Mouse (Mus musculus) limb, embryonic 10.5 days (tissue): ENCODE results near the gene Gm10644. TPM values are rescaled to one million over a fixed set of nuclear protein-coding genes. Genes with fewer than 3 reads are reported as not detected.
A peak's percentile ranks its signal among the peaks of the same experiment; 100 is the strongest.

Experiments
- DNase-seq: peaks from one replicate; pipeline ENCODE4 v3.0.0-alpha.2; 2017; ENCODE audit warnings: low spot score
- H3K27ac ChIP-seq: fragments of 300-500 bp; sonication (generic); 2 replicates; pipeline ENCODE4 v1.5.1; 2016; ENCODE audit warnings: mild to moderate bottlenecking
- H3K27me3 ChIP-seq: fragments of 300-500 bp; sonication (generic); 2 replicates; pipeline ENCODE4 v1.6.1; 2016; ENCODE audit warnings: low read depth, mild to moderate bottlenecking; ENCODE audit not compliant: poor library complexity, severe bottlenecking
- H3K36me3 ChIP-seq: fragments of 300-500 bp; sonication (generic); 2 replicates; pipeline ENCODE4 v1.6.1; 2016; ENCODE audit warnings: mild to moderate bottlenecking, moderate library complexity
- H3K4me1 ChIP-seq: fragments of 300-500 bp; sonication (generic); 2 replicates; pipeline ENCODE4 v1.6.1; 2016
- H3K4me3 ChIP-seq: fragments of 300-500 bp; sonication (generic); 2 replicates; pipeline ENCODE4 v1.5.1; 2016; ENCODE audit warnings: mild to moderate bottlenecking, moderate library complexity
- H3K9me3 ChIP-seq: fragments of 300-500 bp; sonication (generic); replicated peaks from 2 replicates; pipeline ENCODE4 v1.6.1; 2016; ENCODE audit warnings: mild to moderate bottlenecking
- WGBS: fragments of 180-500 bp; shearing (Covaris S2); methylation state at CpG from one replicate; pipeline ENCODE4 v1.1.7; 2016; 5-methylcytosine and 5-hydroxymethylcytosine counted together
- microRNA-seq: library from miRNA; unstranded; fragments of <30 nt; microRNA quantifications from one replicate; pipeline ENCODE4, GENCODE M21; 2017
- polyA plus RNA-seq: library from polyadenylated mRNA; unstranded; fragments of >200 nt; fragmentation: Nextera tagmentation; extraction: Ambion mirVana; gene quantifications from 2 replicates; pipeline ENCODE4 v1.2.1, GENCODE M21; 2016

Gm10644 gene
- polyA plus RNA-seq, 1 experiment from 2014 or later, result 0.58 TPM

DNA sequence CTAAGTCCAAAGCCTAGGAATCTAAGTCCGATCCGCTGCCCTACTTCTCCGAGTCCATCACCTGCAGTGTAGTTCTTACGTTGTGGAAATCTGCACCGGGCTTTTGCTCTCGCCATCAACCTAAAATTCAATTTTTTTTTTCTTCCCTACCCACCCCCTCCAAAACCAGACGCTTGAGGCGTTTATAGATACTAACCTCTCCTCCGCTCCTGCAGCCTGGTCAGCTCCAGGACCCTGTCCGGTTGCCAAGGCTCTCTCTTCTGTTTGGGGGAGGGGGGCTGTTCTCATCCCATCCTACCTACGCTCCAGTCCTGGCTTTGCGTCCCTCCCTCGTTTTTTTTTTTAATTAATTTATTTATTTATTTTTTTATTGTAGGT, 56.0 kb downstream of the Gm10644 start:
- Histone ChIP-seq H3K4me3 (peak overlapping the region; percentile 95), H3K36me3 (no peaks in the 10 kb centered on the region), H3K4me1 (peaks cover 65% of the 10 kb centered on the region), H3K27me3 (peaks cover 29% of the 10 kb centered on the region), H3K27ac (peak overlapping the region; percentile 96), H3K9me3 (no peaks in the 10 kb centered on the region)
- DNase-seq, result peak; percentile 76
- under 1% methylated on average over 13 of the region's 13 CpGs for WGBS

DNA sequence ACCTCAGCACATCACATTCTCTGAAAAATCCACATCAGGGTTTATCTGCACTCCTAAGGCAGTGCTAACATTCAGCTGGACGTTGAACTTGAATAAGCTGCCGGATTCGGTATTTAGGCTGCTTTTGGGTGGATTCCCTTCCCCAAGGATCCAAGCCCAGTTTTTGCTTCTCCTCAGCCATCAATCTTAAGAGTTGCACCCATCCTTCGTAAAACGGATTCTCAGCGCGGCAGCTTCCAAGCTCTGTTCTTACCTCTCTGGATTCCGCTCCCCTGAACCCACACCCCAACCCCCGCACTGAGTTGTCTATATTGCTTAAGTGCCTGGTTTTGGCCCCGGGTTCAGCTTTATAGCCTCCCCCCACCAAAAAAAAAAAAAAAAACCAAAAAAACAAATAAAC, 56.5 kb downstream of the Gm10644 start:
- peak overlapping the region; percentile 96 for H3K27ac ChIP-seq
- no peaks in the 10 kb centered on the region for H3K36me3 ChIP-seq
- peak overlapping the region; percentile 95 for H3K4me3 ChIP-seq
- peaks cover 59% of the 10 kb centered on the region for H3K4me1 ChIP-seq
- no peak for DNase-seq
- no peaks in the 10 kb centered on the region for H3K9me3 ChIP-seq
- WGBS, result 3% methylated on average over 10 of the region's 10 CpGs
- H3K27me3 ChIP-seq, result peaks cover 35% of the 10 kb centered on the region

DNA sequence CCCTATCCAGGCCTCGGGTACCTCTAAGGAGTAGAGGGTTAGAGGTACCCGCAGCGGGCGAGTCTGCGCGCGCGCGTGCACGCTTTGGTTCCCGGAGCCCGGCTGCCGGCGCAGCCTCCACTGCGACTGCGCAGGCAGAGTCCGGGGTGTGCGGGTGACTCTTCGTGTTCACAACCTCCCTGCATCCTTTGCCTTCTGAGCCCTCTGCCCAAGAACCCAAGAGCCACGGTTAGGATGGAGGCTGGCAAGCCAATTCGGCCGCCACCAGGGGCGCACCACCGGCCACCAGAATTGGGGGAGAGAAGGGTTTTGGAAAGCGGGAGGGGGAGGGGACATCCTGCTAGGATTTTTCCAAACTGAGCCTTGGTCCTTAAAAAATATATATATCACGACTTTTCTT, 57.8 kb downstream of the Gm10644 start:
- Histone ChIP-seq H3K36me3 (no peaks in the 10 kb centered on the region), H3K27me3 (peaks cover 45% of the 10 kb centered on the region), H3K27ac (peak overlapping the region; percentile 72), H3K4me1 (peaks cover 47% of the 10 kb centered on the region), H3K4me3 (peak overlapping the region; percentile 46), H3K9me3 (no peaks in the 10 kb centered on the region)
- WGBS, result 2% methylated on average over 26 of the region's 26 CpGs
- peak; percentile 83 for DNase-seq

DNA sequence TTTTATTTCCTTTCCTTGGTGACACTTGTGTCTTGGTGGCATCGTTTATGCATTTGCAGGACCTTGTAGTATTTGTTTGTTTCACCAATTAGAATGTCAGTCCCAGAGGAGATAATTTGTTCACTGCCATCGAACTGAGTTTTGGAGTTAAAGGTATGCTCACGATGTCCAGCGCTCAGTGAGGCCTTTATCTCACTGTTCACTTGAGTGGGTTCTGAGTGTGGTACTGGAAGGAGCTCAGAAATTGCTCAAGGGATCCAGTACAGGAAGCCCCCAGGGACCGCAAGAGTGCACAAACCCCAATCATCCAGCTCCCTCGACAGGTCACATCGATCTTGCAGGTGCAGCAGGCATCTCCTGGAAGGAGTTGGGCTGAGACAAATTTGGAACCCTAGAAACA, 58.5 kb downstream of the Gm10644 start:
- no peaks in the 10 kb centered on the region for H3K36me3 ChIP-seq
- no peak for DNase-seq
- H3K9me3 ChIP-seq, result no peaks in the 10 kb centered on the region
- H3K4me1 ChIP-seq, result peaks cover 40% of the 10 kb centered on the region
- peaks cover 45% of the 10 kb centered on the region for H3K27me3 ChIP-seq
- no peak overlapping the region for H3K27ac ChIP-seq
- WGBS, result 86% methylated on average over 7 of the region's 7 CpGs
- H3K4me3 ChIP-seq, result no peak overlapping the region

DNA sequence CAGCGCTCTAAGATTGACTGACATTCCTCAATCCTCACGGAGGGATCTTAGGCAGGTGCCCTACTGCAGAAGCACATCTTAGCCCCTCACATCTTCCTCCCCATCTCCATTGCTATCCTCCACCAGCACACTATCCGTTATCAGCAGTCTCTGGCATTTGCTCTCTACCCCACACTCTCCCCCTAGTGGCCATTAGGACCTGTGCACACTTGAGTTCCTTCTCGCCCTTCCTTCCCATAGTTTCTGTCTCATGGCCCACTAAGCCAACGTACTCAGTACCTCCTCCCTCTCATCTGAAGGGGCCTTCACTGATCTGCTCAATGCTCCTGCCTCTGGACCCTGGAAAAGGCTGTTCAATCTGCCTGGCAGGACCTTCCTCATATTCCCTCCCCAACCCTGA, 59.1 kb downstream of the Gm10644 start:
- 4% methylated on average over 5 of the region's 5 CpGs for WGBS
- Histone ChIP-seq H3K4me1 (peaks cover 34% of the 10 kb centered on the region), H3K9me3 (no peaks in the 10 kb centered on the region), H3K27ac (no peak overlapping the region), H3K36me3 (no peaks in the 10 kb centered on the region), H3K4me3 (no peak overlapping the region), H3K27me3 (peaks cover 45% of the 10 kb centered on the region)
- peak; percentile 50 for DNase-seq

DNA sequence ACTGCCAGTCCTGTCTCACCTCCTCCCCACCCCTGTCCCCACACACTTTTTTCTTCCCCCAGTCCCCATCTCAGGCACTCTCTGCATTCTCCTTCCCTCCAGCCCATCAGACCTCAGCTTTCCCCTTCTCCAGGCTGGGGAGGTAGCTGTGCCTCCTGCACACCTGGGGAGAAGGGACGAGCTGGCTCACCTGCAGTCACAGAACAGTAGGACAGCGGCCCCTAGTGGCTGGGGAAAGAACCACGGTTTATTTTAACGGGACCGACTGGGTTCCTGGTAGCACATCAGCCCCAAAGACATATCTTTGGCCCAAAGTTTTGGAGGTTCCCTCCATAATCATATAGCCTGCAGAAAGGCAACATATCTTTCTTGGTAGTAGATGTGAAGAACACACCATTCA, 61.1 kb downstream of the Gm10644 start:
- H3K27me3 ChIP-seq, result peaks cover 45% of the 10 kb centered on the region
- H3K4me3 ChIP-seq, result no peak overlapping the region
- no peaks in the 10 kb centered on the region for H3K9me3 ChIP-seq
- H3K4me1 ChIP-seq, result peaks cover 24% of the 10 kb centered on the region
- H3K36me3 ChIP-seq, result no peaks in the 10 kb centered on the region
- peak; percentile 85 for DNase-seq
- WGBS, result 2% methylated on average over 5 of the region's 5 CpGs
- no peak overlapping the region for H3K27ac ChIP-seq

DNA sequence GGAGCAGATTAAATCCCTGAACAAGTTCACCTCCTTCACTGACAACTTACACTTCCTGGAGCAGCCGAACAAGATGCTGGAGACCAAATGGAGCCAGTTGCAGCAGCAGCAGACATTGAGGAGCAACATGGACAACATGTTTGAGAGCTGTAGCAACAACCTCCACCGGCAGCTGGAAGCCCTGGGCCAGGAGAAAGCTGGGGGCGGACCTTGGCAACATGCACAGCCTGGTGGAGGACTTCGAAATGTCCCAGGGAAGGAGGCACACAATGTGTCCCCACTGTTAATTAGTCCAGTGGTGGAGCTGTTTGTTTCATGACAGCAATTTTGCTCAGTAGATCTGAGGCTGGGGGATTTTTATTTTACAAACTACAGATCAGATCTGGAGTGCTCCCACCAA, 62.9 kb downstream of the Gm10644 start:
- peaks cover 6% of the 10 kb centered on the region for H3K4me1 ChIP-seq
- H3K9me3 ChIP-seq, result no peaks in the 10 kb centered on the region
- H3K36me3 ChIP-seq, result no peaks in the 10 kb centered on the region
- DNase-seq, result no peak
- no peak overlapping the region for H3K27ac ChIP-seq
- H3K27me3 ChIP-seq, result peaks cover 45% of the 10 kb centered on the region
- WGBS, result 74% methylated on average over 4 of the region's 4 CpGs
- no peak overlapping the region for H3K4me3 ChIP-seq

DNA sequence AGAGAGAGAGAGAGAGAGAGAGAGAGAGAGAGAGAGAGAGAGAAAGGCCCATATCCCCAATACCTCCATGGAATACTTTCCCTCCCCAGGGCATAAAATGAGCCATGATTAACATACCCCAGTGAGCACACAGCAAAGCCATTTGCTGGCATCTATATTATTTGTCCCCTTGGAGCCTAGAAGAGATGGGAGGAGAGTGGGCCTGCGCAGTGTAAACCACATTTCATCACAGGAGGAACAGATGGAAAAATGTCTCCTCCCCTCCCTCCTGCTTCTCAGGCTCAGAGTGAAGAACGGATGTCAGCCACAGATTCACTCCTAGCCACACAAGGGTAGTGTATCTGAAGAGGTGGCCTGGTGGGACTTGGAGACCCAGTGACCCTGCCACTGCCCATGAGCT, 66.6 kb downstream of the Gm10644 start:
- no peak for DNase-seq
- no peaks in the 10 kb centered on the region for H3K4me1 ChIP-seq
- H3K27ac ChIP-seq, result no peak overlapping the region
- WGBS, result 72% methylated on average over 2 of the region's 2 CpGs
- H3K4me3 ChIP-seq, result no peak overlapping the region
- no peaks in the 10 kb centered on the region for H3K36me3 ChIP-seq
- H3K9me3 ChIP-seq, result no peaks in the 10 kb centered on the region
- H3K27me3 ChIP-seq, result peaks cover 10% of the 10 kb centered on the region

Small RNAs within 50 kb of the gene (microRNA-seq; reads per million reads assigned to microRNA genes)
- gene Gm44330 (not detected), gene Gm44450 (not detected)

Other genes starting within 250 kb of the Gm10644 start
- 295 and 349 TPM in 2 replicates for gene Ddx39, start 240.0 kb downstream of the Gm10644 start, polyA plus RNA-seq
- gene Adgre5, start 213.9 kb downstream of the Gm10644 start, polyA plus RNA-seq, result 15.6 and 25.8 TPM in 2 replicates
- 12.3 and 16.2 TPM in 2 replicates for gene Adgrl1, start 55.1 kb downstream of the Gm10644 start, polyA plus RNA-seq
- gene Asf1b, start 302 bp upstream of the Gm10644 start, polyA plus RNA-seq, result 94.6 and 101 TPM in 2 replicates
- 136 and 158 TPM in 2 replicates for gene Prkaca, start 17.8 kb upstream of the Gm10644 start, polyA plus RNA-seq
- gene Samd1, start 42.5 kb upstream of the Gm10644 start, polyA plus RNA-seq, result 10.3 and 12.5 TPM in 2 replicates
- gene 1700067K01Rik, start 46.3 kb upstream of the Gm10644 start, polyA plus RNA-seq, result 0.28 and 0.73 TPM in 2 replicates
- gene 2210011C24Rik, start 57.0 kb upstream of the Gm10644 start, polyA plus RNA-seq, result 0.13 TPM in 1 of 2 replicates, not detected in the other
- 6.5 and 6.6 TPM in 2 replicates for gene Palm3, start 66.3 kb upstream of the Gm10644 start, polyA plus RNA-seq
- gene Il27ra, start 87.4 kb upstream of the Gm10644 start, polyA plus RNA-seq, result 0.40 and 0.58 TPM in 2 replicates
- not detected in 2 replicates for gene Rln3, start 89.8 kb upstream of the Gm10644 start, polyA plus RNA-seq
- 0.88 and 1.0 TPM in 2 replicates for gene Gm10643, start 109.9 kb upstream of the Gm10644 start, polyA plus RNA-seq
- gene Rfx1, start 111.6 kb upstream of the Gm10644 start, polyA plus RNA-seq, result 9.5 and 11.3 TPM in 2 replicates
- 20.2 and 20.8 TPM in 2 replicates for gene Dcaf15, start 149.6 kb upstream of the Gm10644 start, polyA plus RNA-seq
- gene Podnl1, start 170.8 kb upstream of the Gm10644 start, polyA plus RNA-seq, result 0.29 TPM in 1 of 2 replicates, not detected in the other
- 22.6 and 24.8 TPM in 2 replicates for gene Cc2d1a, start 192.7 kb upstream of the Gm10644 start, polyA plus RNA-seq
- 1.5 and 2.3 TPM in 2 replicates for gene 4930432K21Rik, start 192.8 kb upstream of the Gm10644 start, polyA plus RNA-seq
- gene Nanos3, start 230.0 kb upstream of the Gm10644 start, polyA plus RNA-seq, result 3.1 and 3.2 TPM in 2 replicates